Mouse (Mus musculus) forebrain, postnatal 0 days (tissue): Measurements from ENCODE around the gene Olr1. TPM values are rescaled to one million over a fixed set of nuclear protein-coding genes. Genes with fewer than 3 reads are reported as not detected.

Experiments
- ATAC-seq: fragments of 200-750 bp; cut with Nextera tagmentation; 2 replicates; pipeline ENCODE4 v1.8.0; 2017; ENCODE audit warnings: mild to moderate bottlenecking, moderate library complexity
- DNase-seq: peaks from one replicate; pipeline ENCODE4 v3.0.0-alpha.2; 2015
- H3K27ac ChIP-seq: fragments of 300-500 bp; sonication (generic); 2 replicates; pipeline ENCODE4 v1.5.1; 2014; ENCODE audit warnings: low read depth, mild to moderate bottlenecking, antibody characterized with exemption, low read length, moderate library complexity, mixed read lengths
- H3K27me3 ChIP-seq: fragments of 300-500 bp; sonication (generic); 2 replicates; pipeline ENCODE4 v1.6.1; 2014; ENCODE audit warnings: mild to moderate bottlenecking, low read length, mixed read lengths; ENCODE audit not compliant: insufficient read depth
- H3K36me3 ChIP-seq: fragments of 300-500 bp; sonication (generic); 2 replicates; pipeline ENCODE4 v1.6.1; 2014; ENCODE audit warnings: mild to moderate bottlenecking, moderate library complexity; ENCODE audit not compliant: insufficient read depth
- H3K4me1 ChIP-seq: fragments of 300-500 bp; sonication (generic); 2 replicates; pipeline ENCODE4 v1.6.1; 2014; ENCODE audit warnings: antibody characterized with exemption; ENCODE audit not compliant: insufficient read depth
- H3K4me2 ChIP-seq: fragments of 300-500 bp; sonication (generic); 2 replicates; pipeline ENCODE4 v1.6.1; 2014; ENCODE audit warnings: low read depth, mild to moderate bottlenecking, moderate library complexity
- H3K4me3 ChIP-seq: fragments of 300-500 bp; sonication (generic); 2 replicates; pipeline ENCODE4 v1.5.1; 2014; ENCODE audit warnings: low read depth, low read length, mixed read lengths
- H3K9ac ChIP-seq: fragments of 300-500 bp; sonication (generic); 2 replicates; pipeline ENCODE4 v1.6.1; 2014; ENCODE audit warnings: mild to moderate bottlenecking
- H3K9me3 ChIP-seq: fragments of 300-500 bp; sonication (generic); 2 replicates; pipeline ENCODE4 v1.6.1; 2016; ENCODE audit warnings: low read length
- CTCF ChIP-seq: sonication (generic); IDR thresholded peaks from 2 replicates; pipeline ENCODE4 v1.5.1; 2016; ENCODE audit warnings: antibody characterized with exemption, control low read depth, low read depth
- WGBS: fragments of 180-500 bp; shearing (Covaris S2); extraction: QIAGEN DNeasy Blood & Tissue Kit; methylation state at CpG from one replicate; pipeline ENCODE4 v1.1.7; 2014; 5-methylcytosine and 5-hydroxymethylcytosine counted together
- polyA plus RNA-seq: library from polyadenylated mRNA; unstranded; fragments of >200 nt; fragmentation: Nextera tagmentation; extraction: Ambion mirVana; gene quantifications from 2 replicates; pipeline ENCODE4 v1.2.1, GENCODE M21; 2015
- total RNA-seq: library from RNA; depleted of rRNA; stranded (reverse); fragments of >200 nt; gene quantifications from 2 replicates; pipeline ENCODE4 v1.2.3, GENCODE M21; 2014

The Olr1 gene
- total and polyA plus RNA-seq, 2 experiments from 2014 or later, result 0.10 TPM; not detected in 1

DNA sequence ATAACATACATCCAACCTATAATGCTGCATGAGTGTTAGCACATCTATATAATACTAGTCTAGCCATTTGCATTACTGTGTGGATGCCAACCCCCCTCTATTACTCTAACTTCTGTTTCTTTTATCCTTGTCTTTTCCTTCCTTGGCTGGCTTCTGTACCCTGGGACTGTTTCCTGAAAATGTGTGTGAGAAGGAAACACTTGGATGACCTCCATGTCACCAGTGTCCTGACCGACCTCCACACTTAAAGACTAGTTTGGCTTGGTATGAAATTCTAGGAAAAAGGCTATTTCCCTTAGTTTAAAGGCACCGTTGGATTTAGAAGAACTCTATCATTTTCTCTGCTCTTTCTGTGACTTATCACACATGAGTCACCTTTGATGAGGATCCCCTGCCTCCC is 20.5 kb upstream of the Olr1 start:
- ATAC-seq, result no peak

DNA sequence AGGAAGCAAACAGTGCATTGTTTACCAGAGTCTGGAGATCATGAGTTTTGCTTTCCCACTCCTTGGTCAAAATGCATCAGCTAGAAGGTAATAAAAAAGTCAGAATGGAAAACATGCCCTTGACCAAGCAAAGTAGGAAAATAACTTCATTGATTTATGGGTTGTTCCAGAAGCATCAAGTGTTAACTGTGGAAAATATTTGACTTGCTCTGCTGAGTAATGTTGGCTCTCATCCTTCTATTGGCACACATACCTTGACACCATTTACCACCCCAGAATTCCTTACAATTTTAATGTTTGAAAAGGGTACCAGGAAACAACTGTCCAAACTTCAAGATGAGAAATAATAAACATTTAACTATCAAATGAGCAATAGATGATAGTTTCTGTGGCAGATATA is 19.1 kb upstream of the Olr1 start:
- Histone ChIP-seq H3K36me3 (no peaks in the 10 kb centered on the region), H3K9ac (no peak overlapping the region), H3K9me3 (no peaks in the 10 kb centered on the region), H3K4me2 (no peak overlapping the region), H3K27ac (no peak overlapping the region), H3K4me3 (no peak overlapping the region), H3K27me3 (no peaks in the 10 kb centered on the region), H3K4me1 (no peaks in the 10 kb centered on the region)
- DNase-seq (no peak), ATAC-seq (no peak)
- no peak for TF ChIP-seq CTCF

More for the DNA sequence above, 20.5 kb upstream of the Olr1 start:
- H3K27me3 ChIP-seq, result no peaks in the 10 kb centered on the region
- WGBS, result 86% methylated on average over 2 of the region's 2 CpGs
- no peak overlapping the region for H3K4me3 ChIP-seq
- peaks cover under 1% of the 10 kb centered on the region; the same call in 1 of the 2 replicates for H3K4me1 ChIP-seq
- H3K9me3 ChIP-seq, result no peaks in the 10 kb centered on the region
- no peak for TF ChIP-seq CTCF
- H3K4me2 ChIP-seq, result no peak overlapping the region
- no peak for DNase-seq
- H3K36me3 ChIP-seq, result no peaks in the 10 kb centered on the region
- H3K9ac ChIP-seq, result no peak overlapping the region
- no peak overlapping the region for H3K27ac ChIP-seq

DNA sequence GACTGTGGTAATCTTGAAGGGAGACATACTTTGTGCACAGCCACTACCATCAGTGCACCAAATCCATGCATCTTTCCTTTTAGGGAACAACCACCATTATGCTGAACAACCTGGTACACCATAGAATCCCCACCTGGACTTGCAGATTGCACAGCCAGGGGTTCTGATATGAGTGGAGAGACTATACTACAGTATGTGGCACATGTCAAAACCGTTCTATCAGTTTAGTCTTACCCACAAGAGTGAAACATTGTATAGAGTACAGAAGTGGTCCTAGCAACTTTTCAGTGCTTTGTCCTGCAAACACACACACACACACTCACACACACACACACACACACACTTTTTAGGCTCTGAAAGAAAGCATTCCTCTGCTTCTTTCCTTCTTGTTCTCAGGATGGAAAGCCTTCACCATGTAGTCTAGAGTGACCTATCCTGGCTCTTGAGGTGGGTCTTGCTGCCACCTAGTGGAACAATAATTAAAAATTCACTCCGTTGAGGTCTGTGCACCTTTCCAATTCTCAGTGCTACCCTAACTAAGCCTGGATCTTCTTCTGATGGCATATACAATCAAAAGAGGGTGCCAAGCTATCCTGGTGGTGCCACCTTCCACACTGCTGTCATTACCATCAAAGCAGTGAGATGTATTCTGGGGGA is 10.9 kb upstream of the Olr1 start:
- ATAC-seq (peak; percentile 88), DNase-seq (peak; percentile 61)
- 51% methylated on average over 2 of the region's 2 CpGs for WGBS
- Histone ChIP-seq H3K36me3 (no peaks in the 10 kb centered on the region), H3K9ac (no peak overlapping the region), H3K4me2 (no peak overlapping the region), H3K27me3 (no peaks in the 10 kb centered on the region), H3K27ac (no peak overlapping the region), H3K4me3 (no peak overlapping the region), H3K4me1 (no peaks in the 10 kb centered on the region), H3K9me3 (no peaks in the 10 kb centered on the region)
- TF ChIP-seq CTCF, result peak; percentile 79

- DNase-seq (no peak), ATAC-seq (no peak)
- Histone ChIP-seq H3K9me3 (no peaks in the 10 kb centered on the region), H3K4me2 (no peak overlapping the region), H3K27ac (no peak overlapping the region), H3K27me3 (no peaks in the 10 kb centered on the region), H3K4me1 (no peaks in the 10 kb centered on the region), H3K4me3 (no peak overlapping the region), H3K36me3 (no peaks in the 10 kb centered on the region), H3K9ac (no peak overlapping the region)
- WGBS, result 96% methylated on average over 10 of the region's 10 CpGs
- TF ChIP-seq CTCF, result no peak
Measured at GRCm38 (mm10) chr6:129516388-129516787, 9.4 kb upstream of the Olr1 start.

DNA sequence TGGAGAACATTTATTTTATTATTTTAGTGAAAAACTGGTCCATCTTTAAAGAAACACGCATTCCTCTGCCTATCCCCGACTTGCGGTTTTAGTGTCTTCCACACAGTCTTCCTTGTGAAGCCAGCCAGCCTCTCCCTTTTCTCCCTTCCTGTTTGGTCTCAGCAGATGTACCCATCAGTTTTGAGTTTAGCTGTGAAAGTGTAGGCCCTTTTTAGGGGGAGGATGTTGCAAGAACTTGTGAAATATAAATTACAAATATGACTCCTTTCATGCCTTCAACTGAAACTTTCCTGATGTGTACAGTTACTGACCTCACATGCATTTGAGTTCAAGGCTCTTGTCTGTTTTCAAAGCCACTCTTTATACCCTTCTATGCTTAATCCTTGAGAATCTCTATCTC is 8.1 kb upstream of the Olr1 start:
- no peak overlapping the region for H3K4me3 ChIP-seq
- no peak for TF ChIP-seq CTCF
- DNase-seq (no peak), ATAC-seq (no peak)
- no peak overlapping the region for H3K9ac ChIP-seq
- no peaks in the 10 kb centered on the region for H3K4me1 ChIP-seq
- H3K9me3 ChIP-seq, result no peaks in the 10 kb centered on the region
- H3K27me3 ChIP-seq, result no peaks in the 10 kb centered on the region
- no peaks in the 10 kb centered on the region for H3K36me3 ChIP-seq
- WGBS, result 94% methylated on average over 3 of the region's 3 CpGs
- no peak overlapping the region for H3K4me2 ChIP-seq
- no peak overlapping the region for H3K27ac ChIP-seq

- H3K4me3 ChIP-seq, result no peak overlapping the region
- no peaks in the 10 kb centered on the region for H3K4me1 ChIP-seq
- TF ChIP-seq CTCF, result no peak
- H3K36me3 ChIP-seq, result no peaks in the 10 kb centered on the region
- no peak for ATAC-seq
- DNase-seq, result no peak
- WGBS, result 60% methylated on average over 2 of the region's 2 CpGs
- H3K9ac ChIP-seq, result no peak overlapping the region
- H3K27ac ChIP-seq, result no peak overlapping the region
- no peaks in the 10 kb centered on the region for H3K27me3 ChIP-seq
- no peak overlapping the region for H3K4me2 ChIP-seq
- no peaks in the 10 kb centered on the region for H3K9me3 ChIP-seq
Measured at GRCm38 (mm10) chr6:129514376-129514775, 7.4 kb upstream of the Olr1 start.

DNA sequence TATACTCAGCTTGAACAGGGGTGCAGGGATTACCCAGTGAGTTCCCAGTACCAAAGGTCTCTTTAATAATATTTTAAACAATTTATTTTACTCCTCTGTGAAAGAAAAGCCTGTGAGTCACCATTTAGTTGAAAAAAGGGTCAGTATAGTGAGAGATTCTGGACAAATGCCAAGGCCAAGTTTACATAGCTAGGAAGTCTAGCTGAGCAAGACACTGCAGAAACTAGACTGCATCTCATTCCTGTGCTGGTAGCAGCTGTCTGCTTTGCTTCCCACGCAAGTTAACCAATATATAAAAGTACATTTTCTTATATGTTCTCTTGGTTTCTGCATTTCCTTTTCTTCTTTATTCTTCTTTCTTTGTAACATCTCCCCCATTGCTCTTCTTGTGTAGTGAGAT is 6.4 kb upstream of the Olr1 start:
- no peaks in the 10 kb centered on the region for H3K4me1 ChIP-seq
- WGBS, result 71% methylated on average over 1 of the region's 1 CpGs
- H3K9ac ChIP-seq, result no peak overlapping the region
- DNase-seq (no peak), ATAC-seq (no peak)
- no peak overlapping the region for H3K4me3 ChIP-seq
- TF ChIP-seq CTCF, result no peak
- H3K27ac ChIP-seq, result no peak overlapping the region
- H3K9me3 ChIP-seq, result no peaks in the 10 kb centered on the region
- H3K4me2 ChIP-seq, result no peak overlapping the region
- no peaks in the 10 kb centered on the region for H3K27me3 ChIP-seq
- H3K36me3 ChIP-seq, result no peaks in the 10 kb centered on the region

DNA sequence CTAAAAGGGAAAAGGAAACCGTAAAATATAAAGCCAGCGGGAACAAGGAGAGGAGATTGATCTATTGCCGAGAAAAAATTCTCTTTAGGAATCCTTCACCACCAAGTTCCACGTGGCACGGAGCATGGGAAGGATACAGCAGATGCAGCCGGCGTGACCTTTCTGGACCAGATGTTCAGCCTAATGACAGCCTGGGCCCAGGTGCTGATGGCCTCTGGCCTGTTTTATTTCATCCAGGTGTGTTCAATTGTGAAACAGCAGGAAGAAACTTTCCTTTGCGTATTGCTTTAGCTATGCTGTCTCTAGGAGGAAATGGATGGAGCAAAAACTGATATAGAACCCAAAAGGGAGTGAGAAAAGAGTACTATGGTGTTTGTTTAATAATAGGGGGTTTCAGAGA is 5.9 kb upstream of the Olr1 start:
- H3K4me3 ChIP-seq, result no peak overlapping the region
- no peaks in the 10 kb centered on the region for H3K36me3 ChIP-seq
- no peak overlapping the region for H3K4me2 ChIP-seq
- H3K9ac ChIP-seq, result no peak overlapping the region
- no peak overlapping the region for H3K27ac ChIP-seq
- TF ChIP-seq CTCF, result no peak
- 89% methylated on average over 8 of the region's 8 CpGs for WGBS
- DNase-seq, result no peak
- no peaks in the 10 kb centered on the region for H3K9me3 ChIP-seq
- no peaks in the 10 kb centered on the region for H3K4me1 ChIP-seq
- no peak for ATAC-seq
- no peaks in the 10 kb centered on the region for H3K27me3 ChIP-seq
